Mouse (Mus musculus) induced T-regulatory cell, adult 2 months (primary cell): Measurements from ENCODE around the gene Fst.
A peak's percentile ranks its signal among the peaks of the same experiment; 100 is the strongest.

Experiments used
- DNase-seq: peaks from one replicate; pipeline ENCODE4 v3.0.0-alpha.2; 2012; ENCODE audit warnings: low read depth

The Fst gene

GRCm38 (mm10) chr13:114458886-114459700 lies at the start of gene Fst:
Gene Fst (minus strand): TSS chr13:114458951.
- DNase-seq = peak; percentile 14

- no peak for DNase-seq
These were observed 35.1 kb upstream of the Fst start for GRCm38 (mm10) chr13:114493826-114494225.

GRCm38 (mm10) chr13:114488178-114488577 lies 29.4 kb upstream of the Fst start:
- DNase-seq = no peak

GRCm38 (mm10) chr13:114478329-114478728 lies 19.6 kb upstream of the Fst start:
- no peak for DNase-seq

- no peak for DNase-seq
These were observed 11.2 kb upstream of the Fst start for GRCm38 (mm10) chr13:114469945-114470344.

GRCm38 (mm10) chr13:114466269-114466919 lies 7.6 kb upstream of the Fst start:
- DNase-seq = no peak

- DNase-seq = no peak
These were observed 6.6 kb upstream of the Fst start for GRCm38 (mm10) chr13:114465387-114465786.

- no peak for DNase-seq
These were observed 6.1 kb upstream of the Fst start for GRCm38 (mm10) chr13:114464824-114465223.

GRCm38 (mm10) chr13:114462548-114463408 lies 4.0 kb upstream of the Fst start:
- no peak for DNase-seq

- peak; percentile 46 for DNase-seq
These were observed 1.6 kb upstream of the Fst start for GRCm38 (mm10) chr13:114460306-114460892.

- peak; percentile 7 for DNase-seq
These were observed 980 bp upstream of the Fst start for GRCm38 (mm10) chr13:114459701-114460160.

- peak; percentile 20 for DNase-seq
These were observed 363 bp downstream of the Fst start for GRCm38 (mm10) chr13:114458291-114458885.

GRCm38 (mm10) chr13:114457567-114458120 lies 1.1 kb downstream of the Fst start:
- DNase-seq = no peak

GRCm38 (mm10) chr13:114456766-114457566 lies 1.8 kb downstream of the Fst start:
- DNase-seq = peak; percentile 46

- DNase-seq = no peak
These were observed 2.5 kb downstream of the Fst start for GRCm38 (mm10) chr13:114456224-114456623.

GRCm38 (mm10) chr13:114455788-114456187 lies 3.0 kb downstream of the Fst start:
- DNase-seq = no peak

GRCm38 (mm10) chr13:114447213-114447612 lies 11.5 kb downstream of the Fst start:
- DNase-seq = no peak

GRCm38 (mm10) chr13:114432491-114432890 lies 26.3 kb downstream of the Fst start:
- no peak for DNase-seq

- DNase-seq = no peak
These were observed 33.5 kb downstream of the Fst start for GRCm38 (mm10) chr13:114425230-114425629.

- DNase-seq = no peak
These were observed 38.5 kb downstream of the Fst start for GRCm38 (mm10) chr13:114420235-114420634.
